Mouse (Mus musculus) heart, postnatal 0 days (tissue): ENCODE results near the gene Gm10142. TPM values are rescaled to one million over a fixed set of nuclear protein-coding genes. Genes with fewer than 3 reads are reported as not detected.
"Not testable (repeated sequence)": the region's sequence is repeated elsewhere in the genome, so short reads cannot be mapped to it uniquely, and the experiment has no call there.

Experiments
- ATAC-seq: fragments of 200-750 bp; cut with Nextera tagmentation; 2 replicates; pipeline ENCODE4 v1.8.0; 2017; ENCODE audit warnings: low read depth, moderate number of reproducible peaks, moderate library complexity; ENCODE audit not compliant: insufficient read depth
- DNase-seq: peaks from one replicate; pipeline ENCODE4 v3.0.0-alpha.2; 2016; ENCODE audit warnings: low spot score
- H3K27ac ChIP-seq: fragments of 300-500 bp; sonication (generic); 2 replicates; pipeline ENCODE4 v1.5.1; 2014; ENCODE audit warnings: low read depth, mild to moderate bottlenecking
- H3K27me3 ChIP-seq: fragments of 300-500 bp; sonication (generic); 2 replicates; pipeline ENCODE4 v1.6.1; 2014; ENCODE audit warnings: low read length, mixed read lengths; ENCODE audit not compliant: control insufficient read depth, insufficient read depth
- H3K36me3 ChIP-seq: fragments of 300-500 bp; sonication (generic); replicated peaks from 2 replicates; pipeline ENCODE4 v1.6.1; 2014; ENCODE audit warnings: low read length, mixed read lengths; ENCODE audit not compliant: control insufficient read depth, insufficient read depth
- H3K4me1 ChIP-seq: fragments of 300-500 bp; sonication (generic); 2 replicates; pipeline ENCODE4 v1.6.1; 2014; ENCODE audit warnings: antibody characterized with exemption; ENCODE audit not compliant: control insufficient read depth, insufficient read depth
- H3K4me2 ChIP-seq: fragments of 300-500 bp; sonication (generic); 2 replicates; pipeline ENCODE4 v1.6.1; 2014; ENCODE audit warnings: low read depth, mild to moderate bottlenecking, low read length, moderate library complexity
- H3K4me3 ChIP-seq: fragments of 300-500 bp; sonication (generic); 2 replicates; pipeline ENCODE4 v1.5.1; 2014; ENCODE audit warnings: low read depth, low read length
- H3K9ac ChIP-seq: fragments of 300-500 bp; sonication (generic); replicated peaks from 2 replicates; pipeline ENCODE4 v1.6.1; 2014; ENCODE audit warnings: low read depth, low read length, mixed read lengths
- H3K9me3 ChIP-seq: fragments of 300-500 bp; sonication (generic); replicated peaks from 2 replicates; pipeline ENCODE4 v1.6.1; 2016; ENCODE audit warnings: low read length; ENCODE audit not compliant: control insufficient read depth
- CTCF ChIP-seq: IDR thresholded peaks from 2 replicates; pipeline ENCODE4 v1.5.1; 2016; ENCODE audit warnings: antibody characterized with exemption, control low read depth, low read depth
- EP300 ChIP-seq: IDR thresholded peaks from 2 replicates; pipeline ENCODE4 v1.6.1; 2016; ENCODE audit warnings: antibody characterized with exemption, low read depth
- whole genome bisulfite sequencing: fragments of 180-500 bp; shearing (Covaris S2); extraction: QIAGEN DNeasy Blood & Tissue Kit; methylation state at CpG from one replicate; pipeline ENCODE4 v1.1.7; 2014; 5-methylcytosine and 5-hydroxymethylcytosine counted together
- polyA plus RNA-seq: library from polyadenylated mRNA; unstranded; fragments of >200 nt; fragmentation: Nextera tagmentation; extraction: Ambion mirVana; gene quantifications from 2 replicates; pipeline ENCODE4 v1.2.1, GENCODE M21; 2015
- total RNA-seq: library from RNA; depleted of rRNA; stranded (reverse); fragments of >200 nt; gene quantifications from 2 replicates; pipeline ENCODE4 v1.2.3, GENCODE M21; 2014; ENCODE audit warnings: low replicate concordance; rRNA removed

Gm10142 gene
- total and polyA plus RNA-seq, 2 experiments from 2014 or later, result not detected

- not testable (repeated sequence) for H3K4me2 ChIP-seq, H3K4me3 ChIP-seq, H3K9ac ChIP-seq, H3K36me3 ChIP-seq, H3K9me3 ChIP-seq, DNase-seq, ATAC-seq, H3K27ac ChIP-seq, H3K27me3 ChIP-seq, H3K4me1 ChIP-seq
- WGBS, result 13% methylated on average over 1 of the region's 1 CpGs
Measured at GRCm38 (mm10) chr10:77751254-77751653, 35.6 kb downstream of the Gm10142 start, which contains the start of gene Gm9736. Gene Gm9736, minus strand, starts transcription at chr10:77751354.

DNA sequence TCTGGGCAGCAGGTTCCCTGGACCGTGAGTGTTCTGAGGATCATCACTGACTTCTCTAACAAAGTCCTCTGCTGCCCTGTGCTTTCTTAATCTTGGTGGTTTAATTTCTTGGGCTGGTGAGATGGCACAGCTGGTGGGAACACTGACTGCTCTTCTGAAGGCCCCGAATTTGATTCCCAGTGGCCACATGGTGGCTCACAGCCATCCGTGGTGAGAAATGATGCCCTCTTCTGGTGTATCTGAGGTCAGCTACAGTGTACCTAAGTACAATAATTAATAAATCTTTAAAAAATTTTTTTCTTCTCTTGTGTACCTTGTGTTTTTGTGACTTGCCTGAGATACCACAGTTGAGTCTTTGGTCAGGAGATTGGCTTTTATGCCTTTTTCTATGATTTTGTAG is 36.7 kb downstream of the Gm10142 start:
- not testable (repeated sequence) for H3K4me2 ChIP-seq, ATAC-seq, H3K9me3 ChIP-seq, H3K4me3 ChIP-seq, H3K27me3 ChIP-seq, H3K4me1 ChIP-seq, H3K9ac ChIP-seq, DNase-seq, H3K27ac ChIP-seq, H3K36me3 ChIP-seq
- 65% methylated on average over 3 of the region's 3 CpGs for WGBS

GRCm38 (mm10) chr10:77753448-77753847 is 37.8 kb downstream of the Gm10142 start:
- Histone ChIP-seq H3K4me1 (no peaks in the 10 kb centered on the region), H3K27me3 (no peaks in the 10 kb centered on the region), H3K4me2 (no peak overlapping the region), H3K9me3 (no peaks in the 10 kb centered on the region), H3K4me3 (no peak overlapping the region), H3K27ac (no peak overlapping the region), H3K9ac (no peak overlapping the region), H3K36me3 (no peaks in the 10 kb centered on the region)
- no peak for DNase-seq
- ATAC-seq, result no peak
- TF ChIP-seq EP300, result no peak
- TF ChIP-seq CTCF, result no peak

DNA sequence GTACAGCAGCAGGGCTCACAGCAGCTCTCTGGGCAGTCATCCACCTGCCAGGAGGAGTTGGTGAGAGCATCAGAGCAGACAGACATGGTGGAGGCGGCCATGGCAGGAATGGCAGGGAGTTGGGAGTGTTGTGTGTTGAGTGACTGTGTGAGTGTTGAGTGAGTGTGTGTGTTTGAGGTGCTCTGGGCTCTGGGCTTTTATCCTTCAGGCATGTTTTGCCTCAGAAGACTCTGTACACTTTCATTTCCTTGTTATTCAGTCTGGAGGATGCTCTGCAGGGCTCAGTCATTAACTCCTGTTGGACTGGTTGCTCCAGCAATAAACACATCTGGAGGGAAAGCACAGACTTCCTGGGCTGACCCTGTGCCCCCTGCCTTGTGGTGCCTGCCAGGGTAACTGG is 44.0 kb downstream of the Gm10142 start, which contains the start of gene Gm3233:
TSS of gene Gm3233 (minus strand) at position 101 of the 400 bp plus-strand sequence.
- H3K4me2 ChIP-seq, H3K4me3 ChIP-seq, H3K4me1 ChIP-seq, H3K9ac ChIP-seq, ATAC-seq, H3K27ac ChIP-seq, H3K9me3 ChIP-seq, H3K27me3 ChIP-seq, DNase-seq, H3K36me3 ChIP-seq: not testable (repeated sequence)
- WGBS, result no CpG with 5 or more reads among the region's 1 CpGs

Other genes starting within 250 kb of the Gm10142 start
- 18.1 and 32.1 TPM in 2 replicates for gene Fam207a, start 200.0 kb upstream of the Gm10142 start, total RNA-seq
- gene Fam207a, start 200.0 kb upstream of the Gm10142 start, polyA plus RNA-seq, result 16.1 and 16.2 TPM in 2 replicates
- 0.69 and 12.2 TPM in 2 replicates for gene Itgb2, start 185.6 kb upstream of the Gm10142 start, total RNA-seq
- 1.4 and 1.5 TPM in 2 replicates for gene Itgb2, start 185.6 kb upstream of the Gm10142 start, polyA plus RNA-seq
- gene Pttg1ip, start 134.1 kb upstream of the Gm10142 start, total RNA-seq, result 117 and 163 TPM in 2 replicates
- 117 and 119 TPM in 2 replicates for gene Pttg1ip, start 134.1 kb upstream of the Gm10142 start, polyA plus RNA-seq
- 112 and 128 TPM in 2 replicates for gene Sumo3, start 109.7 kb upstream of the Gm10142 start, total RNA-seq
- 121 and 128 TPM in 2 replicates for gene Sumo3, start 109.7 kb upstream of the Gm10142 start, polyA plus RNA-seq
- gene Gm49325, start 109.6 kb upstream of the Gm10142 start, total RNA-seq, result not detected in 2 replicates
- gene Gm49325, start 109.6 kb upstream of the Gm10142 start, polyA plus RNA-seq, result 6.8 and 13.7 TPM in 2 replicates
- gene Ube2g2, start 93.5 kb upstream of the Gm10142 start, total RNA-seq, result 54.1 and 56.4 TPM in 2 replicates
- 69.7 and 71.8 TPM in 2 replicates for gene Ube2g2, start 93.5 kb upstream of the Gm10142 start, polyA plus RNA-seq
- gene Tspear, start 29.2 kb upstream of the Gm10142 start, total RNA-seq, result 1.1 TPM in 1 of 2 replicates, not detected in the other
- gene Tspear, start 29.2 kb upstream of the Gm10142 start, polyA plus RNA-seq, result not detected in 2 replicates
- not detected in 2 replicates for gene Gm19402, start 25.1 kb upstream of the Gm10142 start, total RNA-seq
- gene Gm19402, start 25.1 kb upstream of the Gm10142 start, polyA plus RNA-seq, result not detected in 2 replicates
- gene Gm9508, start 18.6 kb upstream of the Gm10142 start, total RNA-seq, result not detected in 2 replicates
- not detected in 2 replicates for gene Gm9508, start 18.6 kb upstream of the Gm10142 start, polyA plus RNA-seq
- gene Gm10272, start 9.2 kb upstream of the Gm10142 start, total RNA-seq, result not detected in 2 replicates
- gene Gm10272, start 9.2 kb upstream of the Gm10142 start, polyA plus RNA-seq, result not detected in 2 replicates
- gene Gm10024, start 4.3 kb upstream of the Gm10142 start, total RNA-seq, result not detected in 2 replicates
- not detected in 2 replicates for gene Gm10024, start 4.3 kb upstream of the Gm10142 start, polyA plus RNA-seq
- gene Krtap12-1, start 4.8 kb downstream of the Gm10142 start, total RNA-seq, result not detected in 2 replicates
- not detected in 2 replicates for gene Krtap12-1, start 4.8 kb downstream of the Gm10142 start, polyA plus RNA-seq
- not detected in 2 replicates for gene Gm10100, start 10.7 kb downstream of the Gm10142 start, total RNA-seq
- gene Gm10100, start 10.7 kb downstream of the Gm10142 start, polyA plus RNA-seq, result not detected in 2 replicates
- not detected in 2 replicates for gene Gm18596, start 26.8 kb downstream of the Gm10142 start, total RNA-seq
- gene Gm18596, start 26.8 kb downstream of the Gm10142 start, polyA plus RNA-seq, result not detected in 2 replicates
- gene Gm9736, start 35.5 kb downstream of the Gm10142 start, total RNA-seq, result not detected in 2 replicates
- gene Gm9736, start 35.5 kb downstream of the Gm10142 start, polyA plus RNA-seq, result not detected in 2 replicates
- gene Gm3233, start 43.9 kb downstream of the Gm10142 start, total RNA-seq, result not detected in 2 replicates
- gene Gm3233, start 43.9 kb downstream of the Gm10142 start, polyA plus RNA-seq, result not detected in 2 replicates
- gene Gm3238, start 55.5 kb downstream of the Gm10142 start, total RNA-seq, result not detected in 2 replicates
- gene Gm3238, start 55.5 kb downstream of the Gm10142 start, polyA plus RNA-seq, result not detected in 2 replicates
- not detected in 2 replicates for gene Gm7138, start 61.1 kb downstream of the Gm10142 start, total RNA-seq
- gene Gm7138, start 61.1 kb downstream of the Gm10142 start, polyA plus RNA-seq, result not detected in 2 replicates
- not detected in 2 replicates for gene Gm3250, start 66.7 kb downstream of the Gm10142 start, total RNA-seq
- gene Gm3250, start 66.7 kb downstream of the Gm10142 start, polyA plus RNA-seq, result not detected in 2 replicates
- gene Gm7137, start 72.4 kb downstream of the Gm10142 start, total RNA-seq, result not detected in 2 replicates
- not detected in 2 replicates for gene Gm7137, start 72.4 kb downstream of the Gm10142 start, polyA plus RNA-seq
- not detected in 2 replicates for gene Gm9639, start 79.3 kb downstream of the Gm10142 start, total RNA-seq
- gene Gm9639, start 79.3 kb downstream of the Gm10142 start, polyA plus RNA-seq, result not detected in 2 replicates
- not detected in 2 replicates for gene Gm19668, start 83.3 kb downstream of the Gm10142 start, total RNA-seq
- not detected in 2 replicates for gene Gm19668, start 83.3 kb downstream of the Gm10142 start, polyA plus RNA-seq
- gene Gm9507, start 96.0 kb downstream of the Gm10142 start, total RNA-seq, result not detected in 2 replicates
- not detected in 2 replicates for gene Gm9507, start 96.0 kb downstream of the Gm10142 start, polyA plus RNA-seq
- not detected in 2 replicates for gene Gm2696, start 98.9 kb downstream of the Gm10142 start, total RNA-seq
- not detected in 2 replicates for gene Gm2696, start 98.9 kb downstream of the Gm10142 start, polyA plus RNA-seq
- not detected in 2 replicates for gene Krtap10-4, start 111.3 kb downstream of the Gm10142 start, total RNA-seq
- not detected in 2 replicates for gene Krtap10-4, start 111.3 kb downstream of the Gm10142 start, polyA plus RNA-seq
- gene Krtap10-10, start 120.1 kb downstream of the Gm10142 start, total RNA-seq, result not detected in 2 replicates
- not detected in 2 replicates for gene Krtap10-10, start 120.1 kb downstream of the Gm10142 start, polyA plus RNA-seq
- not detected in 2 replicates for gene Gm36176, start 131.0 kb downstream of the Gm10142 start, total RNA-seq
- not detected in 2 replicates for gene Gm36176, start 131.0 kb downstream of the Gm10142 start, polyA plus RNA-seq
- gene Gm10318, start 137.1 kb downstream of the Gm10142 start, total RNA-seq, result not detected in 2 replicates
- gene Gm10318, start 137.1 kb downstream of the Gm10142 start, polyA plus RNA-seq, result not detected in 2 replicates
- not detected in 2 replicates for gene Gm3285, start 146.2 kb downstream of the Gm10142 start, total RNA-seq
- not detected in 2 replicates for gene Gm3285, start 146.2 kb downstream of the Gm10142 start, polyA plus RNA-seq
- gene Lrrc3, start 186.7 kb downstream of the Gm10142 start, total RNA-seq, result 0.08 and 2.5 TPM in 2 replicates
- 0.54 and 0.63 TPM in 2 replicates for gene Lrrc3, start 186.7 kb downstream of the Gm10142 start, polyA plus RNA-seq